Mouse (Mus musculus): ENCODE data around the gene Gja4. TPM values are rescaled to one million over a fixed set of nuclear protein-coding genes. Genes with fewer than 3 reads are reported as not detected.

Gja4 gene
- polyA plus RNA-seq (2017; shearing (Covaris generic)): not detected

DNA sequence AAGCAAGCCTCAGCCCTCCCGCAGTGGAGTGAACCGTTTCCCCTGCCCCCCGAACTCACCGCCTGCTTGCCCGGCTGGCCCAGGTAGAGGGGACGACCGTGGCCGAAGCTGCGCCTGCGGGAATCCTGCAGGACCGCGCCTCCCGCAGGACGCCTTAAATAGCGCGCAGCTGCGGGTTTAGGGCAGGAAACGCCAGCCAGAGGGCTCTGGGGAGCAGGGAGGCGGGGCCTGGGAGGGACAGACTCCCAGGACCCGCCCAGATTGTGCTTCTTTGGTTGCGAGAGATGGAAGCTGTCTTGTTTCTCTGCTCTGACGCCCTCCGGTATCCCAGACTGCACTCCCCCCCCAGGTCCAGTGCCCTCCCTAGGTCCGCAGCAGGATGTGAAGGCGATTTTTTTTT, at the start of gene Gja4:
Gja4 (minus strand) TSS at position 179 of the 400 bp plus-strand sequence.

DNA sequence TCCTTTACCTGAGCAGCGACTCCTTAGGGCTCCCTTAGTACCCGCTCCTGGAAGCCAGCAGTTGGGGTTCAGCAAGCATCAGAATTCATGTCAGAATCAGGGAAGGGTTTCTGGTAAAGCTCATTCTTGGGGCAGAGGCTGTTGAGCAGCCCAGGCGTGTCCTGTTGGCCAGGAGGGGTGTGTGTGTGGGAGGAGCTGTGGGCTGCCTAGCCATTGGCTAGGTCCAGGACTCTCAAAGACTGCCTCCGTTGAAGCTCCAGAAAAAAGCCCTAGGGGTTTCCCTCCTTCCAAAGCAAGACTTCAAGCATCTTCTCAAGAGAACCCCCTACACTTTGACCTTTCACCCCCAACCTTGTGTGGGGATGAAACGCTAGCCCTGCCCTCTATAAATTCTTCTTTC, 44.2 kb upstream of the Gja4 start, which contains the start of gene Gjb5:
Gjb5 (minus strand) TSS at position 164 of the 400 bp plus-strand sequence.

DNA sequence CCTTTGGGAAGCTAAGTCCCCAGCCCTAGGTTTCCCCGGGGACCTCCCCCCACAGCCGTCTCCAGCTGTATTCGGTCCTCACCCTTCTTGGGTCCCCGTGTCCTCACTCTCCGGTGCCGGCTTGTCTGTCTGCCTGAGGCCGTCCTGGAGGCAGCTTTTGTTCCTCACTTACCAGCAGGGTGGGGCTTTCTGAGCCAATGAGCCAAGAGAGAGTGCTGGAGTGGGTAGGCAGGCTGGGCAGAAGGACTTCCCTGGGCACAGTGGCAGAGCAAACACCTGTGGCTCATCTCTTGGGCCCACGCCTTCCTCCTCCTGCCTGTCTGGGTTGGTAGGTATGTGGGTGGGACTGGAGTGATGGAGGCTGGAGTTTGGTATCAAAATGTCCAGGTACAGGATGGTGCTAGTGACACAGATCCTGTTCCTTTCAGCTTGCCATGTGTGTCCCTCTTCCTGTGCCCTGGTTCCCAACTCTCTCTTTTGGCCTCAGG, 40.2 kb upstream of the Gja4 start, which contains the start of gene Gjb4:
Gjb4 (minus strand) TSS at position 131 of the 488 bp plus-strand sequence.

DNA sequence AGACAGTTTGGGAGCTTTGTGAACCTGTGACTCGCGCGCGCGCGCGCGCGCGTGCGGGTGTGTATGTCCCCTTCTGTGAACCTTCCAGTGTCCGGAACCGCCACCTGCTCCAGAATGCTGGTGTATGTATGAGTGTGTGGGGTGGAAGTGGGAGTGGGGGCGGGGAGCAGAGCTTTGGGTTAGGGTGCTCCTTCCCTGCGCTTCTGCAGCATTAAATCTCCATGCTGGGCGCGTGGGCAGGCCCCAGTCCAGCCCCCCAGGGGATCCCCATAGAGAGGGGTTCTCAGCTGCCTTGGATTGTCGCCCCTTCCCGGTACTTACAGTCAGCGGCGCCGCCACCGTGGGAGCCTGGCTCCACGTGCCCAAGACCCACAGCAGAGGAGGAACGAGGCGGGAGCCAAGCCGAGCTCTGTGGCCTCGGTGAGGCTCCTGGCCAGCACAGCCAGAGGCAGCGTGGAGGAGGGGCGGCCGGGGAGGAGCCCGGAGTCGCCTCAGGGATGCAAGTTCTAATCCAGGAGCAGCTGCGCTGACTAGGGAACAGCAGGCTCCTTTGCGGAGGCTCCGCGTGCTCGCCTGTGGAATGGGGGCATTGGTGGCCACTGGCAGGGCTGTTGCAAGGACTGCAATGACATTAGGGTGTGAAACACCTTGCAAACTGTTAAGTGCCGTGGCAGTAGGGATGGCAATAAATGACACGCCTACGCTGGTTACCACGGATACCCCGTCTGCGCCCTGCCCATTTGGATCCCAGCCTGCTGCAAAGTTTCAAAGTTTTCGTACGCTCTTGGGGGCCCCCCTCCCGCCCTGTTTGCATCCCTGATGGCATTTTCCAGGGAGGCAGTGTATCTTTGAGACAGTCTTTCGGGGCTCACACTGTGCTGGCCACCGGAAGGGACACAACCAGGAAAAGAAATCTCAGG, 16.6 kb upstream of the Gja4 start, which contains the start of gene Gjb3:
Gjb3 (minus strand) TSS at position 664 of the 920 bp plus-strand sequence.

Other genes with a start within 250 kb of the Gja4 start
- 38.8 TPM for gene Zmym6, start 236.7 kb downstream of the Gja4 start, polyA plus RNA-seq (2017; shearing (Covaris generic))
- 27.9 TPM for gene Tmem35b, start 190.3 kb downstream of the Gja4 start, polyA plus RNA-seq (2017; shearing (Covaris generic))
- gene Dlgap3, start 144.8 kb downstream of the Gja4 start, polyA plus RNA-seq (2017; shearing (Covaris generic)): 0.22 TPM
- 59.6 TPM for gene Smim12, start 70.3 kb downstream of the Gja4 start, polyA plus RNA-seq (2017; shearing (Covaris generic))
- gene Gjb3, start 16.8 kb upstream of the Gja4 start, polyA plus RNA-seq (2017; shearing (Covaris generic)): not detected
- gene Gjb4, start 40.0 kb upstream of the Gja4 start, polyA plus RNA-seq (2017; shearing (Covaris generic)): not detected
- not detected for gene Gjb5, start 44.1 kb upstream of the Gja4 start, polyA plus RNA-seq (2017; shearing (Covaris generic))

All from CD4-positive, CD25-positive, alpha-beta regulatory T cell, adult 9 weeks (primary cell).